In genomic region chr17:69267526-69267925, GRCm38 (mm10) we compare ENCODE assay signal across 14 mouse cellular contexts.
A peak's percentile ranks its signal among the peaks of the same experiment; 100 is the strongest.
DNase-seq lines count a peak whose midpoint lies in the region; ATAC-seq lines count a peak whose summit lies in the region.
"Had no signal": no experiment of that assay in that cellular context is flagged by ENCODE, and none has a peak within 500 bp of the region (broad histone marks: within the 10 kb centered on the region; RNA-seq: fewer than 3 reads in every experiment).

No protein-coding gene starts in this region.

- peaks cover 39% of the 10 kb centered on the region for H3K4me1 ChIP-seq in heart, embryonic 15.5 days (replicated peaks)
- H3K4me1 ChIP-seq in kidney, embryonic 16.5 days (ENCODE audit: insufficient read depth, low read length): no peaks in the 10 kb centered on the region
- peaks cover 7% of the 10 kb centered on the region; the same call in 1 of the 2 replicates for H3K4me1 ChIP-seq in liver, embryonic 11.5 days (replicated peaks; ENCODE audit: control insufficient read depth, insufficient read depth, low read length)

- H3K27ac ChIP-seq in heart, embryonic 15.5 days: peak overlapping the region; percentile 71
- no peak overlapping the region for H3K27ac ChIP-seq in kidney, embryonic 16.5 days (ENCODE audit: low read length)
- H3K27ac ChIP-seq in liver, embryonic 11.5 days (ENCODE audit: low read depth, low read length): no peak overlapping the region
- H3K27ac ChIP-seq: gastrocnemius, adult 2 months; kidney, postnatal 0 days; liver, embryonic 14.5 days; neural tube, embryonic 15.5 days had no signal

- H3K9ac ChIP-seq in heart, embryonic 15.5 days: no peak overlapping the region
- H3K9ac ChIP-seq in kidney, embryonic 16.5 days (replicated peaks; ENCODE audit: low read length): no peak overlapping the region
- no peak overlapping the region for H3K9ac ChIP-seq in liver, embryonic 11.5 days (ENCODE audit: low read depth, low read length)
- H3K9ac ChIP-seq: liver, embryonic 14.5 days; neural tube, embryonic 15.5 days had no signal

- no peaks in the 10 kb centered on the region for H3K9me3 ChIP-seq in heart, embryonic 15.5 days (replicated peaks)
- no peaks in the 10 kb centered on the region for H3K9me3 ChIP-seq in kidney, embryonic 16.5 days (ENCODE audit: low read length)
- no peaks in the 10 kb centered on the region for H3K9me3 ChIP-seq in liver, embryonic 11.5 days (ENCODE audit: control insufficient read depth, low read length)
- H3K9me3 ChIP-seq: neural tube, embryonic 15.5 days had no signal

- peaks cover 8% of the 10 kb centered on the region; the same call in 1 of the 2 replicates for H3K36me3 ChIP-seq in heart, embryonic 15.5 days
- no peaks in the 10 kb centered on the region for H3K36me3 ChIP-seq in kidney, embryonic 16.5 days (ENCODE audit: insufficient read depth, low read length)
- H3K36me3 ChIP-seq in liver, embryonic 11.5 days (ENCODE audit: control insufficient read depth, insufficient read depth, low read length): no peaks in the 10 kb centered on the region

- 35% methylated on average over 6 of the region's 6 CpGs for WGBS in heart, embryonic 15.5 days
- WGBS in kidney, embryonic 16.5 days: 36% methylated on average over 6 of the region's 6 CpGs
- WGBS in liver, embryonic 11.5 days: 61% methylated on average over 6 of the region's 6 CpGs

- peak overlapping the region; percentile 19; the same call in 1 of the 2 replicates for H3K4me2 ChIP-seq in heart, embryonic 15.5 days
- no peak overlapping the region for H3K4me2 ChIP-seq in kidney, embryonic 16.5 days (replicated peaks; ENCODE audit: low read depth, low read length)
- no peak overlapping the region for H3K4me2 ChIP-seq in liver, embryonic 11.5 days
- H3K4me2 ChIP-seq: neural tube, embryonic 15.5 days had no signal

- H3K4me3 ChIP-seq in heart, embryonic 15.5 days: no peak overlapping the region
- H3K4me3 ChIP-seq in kidney, embryonic 16.5 days (ENCODE audit: low read length): no peak overlapping the region
- H3K4me3 ChIP-seq in liver, embryonic 11.5 days (ENCODE audit: low read depth, low read length): no peak overlapping the region
- H3K4me3 ChIP-seq: gastrocnemius, adult 2 months; neural tube, embryonic 15.5 days had no signal

- H3K27me3 ChIP-seq in heart, embryonic 15.5 days: no peaks in the 10 kb centered on the region
- no peaks in the 10 kb centered on the region for H3K27me3 ChIP-seq in kidney, embryonic 16.5 days (ENCODE audit: insufficient read depth, low read length)
- H3K27me3 ChIP-seq in liver, embryonic 11.5 days (replicated peaks; ENCODE audit: control insufficient read depth, insufficient read depth, low read length): 0 out of 2 replicates have a peak, but pooled peaks cover 3% of the 10 kb centered on the region
- H3K27me3 ChIP-seq: neural tube, embryonic 15.5 days had no signal

- DNase-seq in frontal cortex, postnatal 14 days (ENCODE audit: low spot score in 2 of 2): no peak
- peak; percentile 96 for DNase-seq in brain, adult 2 months (ENCODE audit: low read depth, low spot score)
- DNase-seq in cerebellum, adult 9-11 months: peak; percentile 89
- DNase-seq in liver, embryonic 11.5 days (ENCODE audit: low spot score): no peak
- DNase-seq in right cerebral cortex, postnatal 36 days (ENCODE audit: low spot score in 2 of 2): no peak
- DNase-seq: gastrocnemius, adult 2 months; lung, postnatal 10 days; right cerebral cortex, adult 18-20 months had no signal

- ATAC-seq in frontal cortex, adult (ENCODE audit: low TSS enrichment): 0 out of 2 replicates have a peak, but pooled peaks have one; percentile 32
- peak; percentile 70 for ATAC-seq in heart, embryonic 15.5 days (replicated peaks; ENCODE audit: insufficient number of reproducible peaks, insufficient read depth, low FRiP score, low read depth)
- ATAC-seq in kidney, embryonic 16.5 days (ENCODE audit: low FRiP score, low TSS enrichment): no peak
- no peak for ATAC-seq in liver, embryonic 11.5 days (replicated peaks; ENCODE audit: low FRiP score)

Comparison
In these comparisons a context has a peak if more than half of its experiments do, and no peak if none do; other contexts are left out.
1. ATAC-seq: peak in frontal cortex, adult (single experiment) and heart, embryonic 15.5 days (single experiment); none in kidney, embryonic 16.5 days (single experiment) and liver, embryonic 11.5 days (single experiment).
2. DNase-seq: peak in brain, adult 2 months (single experiment) and cerebellum, adult 9-11 months (single experiment); none in frontal cortex, postnatal 14 days (0 of 2), liver, embryonic 11.5 days (single experiment) and right cerebral cortex, postnatal 36 days (0 of 2).